Mouse (Mus musculus) thymus, postnatal 4 days (tissue): Measurements from ENCODE around the gene Ikzf3.

Experiments
- DNase-seq: peaks from one replicate; pipeline ENCODE4 v3.0.0; 2021

Gene Ikzf3

GRCm38 (mm10) chr11:98472696-98473095, 73.1 kb downstream of the Ikzf3 start:
- DNase-seq = no peak

- no peak for DNase-seq
These were observed 75.0 kb downstream of the Ikzf3 start for GRCm38 (mm10) chr11:98470795-98471194.

DNA sequence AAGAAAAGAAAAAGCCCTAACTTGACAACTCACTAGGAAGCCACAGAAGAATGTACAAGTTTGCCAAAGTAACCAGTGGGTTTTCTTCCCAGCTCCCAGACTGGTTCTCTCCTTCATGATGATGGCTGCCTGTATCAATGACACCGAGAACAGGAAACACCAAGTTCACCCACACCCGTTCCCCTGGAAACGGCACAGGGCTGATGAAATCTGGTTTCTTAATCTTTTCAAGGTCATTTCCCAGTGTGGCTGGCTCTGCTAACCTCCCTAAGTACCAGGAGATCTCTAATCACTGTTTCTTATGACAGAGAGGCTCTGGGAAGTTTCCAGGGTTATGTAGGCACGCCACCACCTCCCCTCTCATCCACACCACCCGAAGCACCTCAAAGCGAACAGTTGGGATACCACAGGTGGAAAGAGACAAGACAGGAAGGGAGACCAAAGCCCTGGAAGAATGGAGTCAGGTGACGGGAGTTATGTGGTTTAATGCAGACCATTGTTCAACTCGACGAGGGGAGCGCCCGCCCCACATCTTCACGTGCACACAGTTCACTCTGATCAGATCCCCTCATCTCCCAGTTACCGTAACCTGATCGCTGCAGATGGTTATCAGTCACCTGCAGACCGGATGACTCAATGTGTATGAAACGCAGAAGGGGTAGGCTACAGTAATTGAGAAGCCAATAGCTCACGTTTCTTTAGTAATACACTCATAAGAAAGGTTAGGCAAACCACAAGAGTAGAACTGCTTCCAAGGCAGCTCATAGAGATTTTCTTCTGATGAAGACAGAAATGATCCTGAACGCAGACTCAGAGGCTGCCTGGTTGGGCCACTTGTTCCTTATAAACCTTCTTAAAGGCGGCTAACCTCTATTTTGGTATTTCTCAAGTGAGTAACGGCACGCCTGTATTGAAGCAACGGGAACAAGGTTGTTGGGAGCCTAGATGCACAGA, 75.8 kb downstream of the Ikzf3 start:
- no peak for DNase-seq

GRCm38 (mm10) chr11:98464516-98464915, 81.3 kb downstream of the Ikzf3 start:
- peak; percentile 49 for DNase-seq

GRCm38 (mm10) chr11:98463911-98464310, 81.9 kb downstream of the Ikzf3 start:
- DNase-seq = peak; percentile 71

DNA sequence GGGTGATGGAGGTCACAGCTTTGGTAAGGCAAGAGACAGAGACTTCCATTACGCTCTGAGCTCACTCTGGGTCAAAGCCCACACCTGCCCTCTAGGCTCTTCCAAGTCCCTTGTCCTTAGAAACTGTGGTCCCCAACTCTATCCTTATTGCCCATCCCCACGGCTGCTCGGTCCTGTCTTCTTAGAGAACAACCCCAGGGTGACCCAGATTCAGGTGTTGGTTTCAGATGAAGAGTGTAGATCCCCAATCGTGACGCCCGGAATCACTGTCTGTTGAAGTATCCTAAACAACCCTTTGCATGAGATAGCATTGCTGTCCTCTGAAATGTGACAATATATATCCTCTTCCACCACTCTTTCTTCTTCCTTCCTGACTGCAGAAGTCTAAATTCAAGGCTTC, 83.6 kb downstream of the Ikzf3 start:
- no peak for DNase-seq

DNA sequence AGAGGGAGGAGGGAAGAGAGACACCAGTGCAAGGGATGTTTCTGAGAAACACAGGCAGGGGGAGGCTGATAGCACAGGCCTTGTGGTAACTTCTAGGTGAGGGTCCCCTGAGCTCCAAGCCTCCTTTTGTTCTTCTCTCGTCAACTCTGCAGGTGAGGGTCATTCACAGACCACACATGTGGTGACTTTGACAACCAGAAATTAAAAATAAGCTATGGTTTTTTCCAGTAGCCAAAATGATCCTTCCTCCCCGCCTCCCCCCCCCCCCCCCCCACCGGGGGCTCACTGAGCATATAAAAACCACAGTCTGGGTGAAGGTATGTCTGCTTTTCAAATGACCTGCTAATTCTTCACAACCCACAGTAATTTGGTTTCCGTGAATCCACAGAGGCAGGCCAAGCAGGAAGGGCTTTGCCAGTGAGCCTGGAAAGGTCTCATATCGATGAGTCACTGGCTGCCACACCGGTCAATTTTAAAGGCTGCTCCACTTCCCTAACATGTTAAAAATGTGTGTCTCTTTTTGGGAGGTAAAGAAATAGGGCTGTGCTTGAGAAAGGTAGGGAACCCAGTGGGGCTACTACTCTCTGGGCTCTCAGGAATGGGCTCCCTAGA, 84.6 kb downstream of the Ikzf3 start:
- DNase-seq = no peak

DNA sequence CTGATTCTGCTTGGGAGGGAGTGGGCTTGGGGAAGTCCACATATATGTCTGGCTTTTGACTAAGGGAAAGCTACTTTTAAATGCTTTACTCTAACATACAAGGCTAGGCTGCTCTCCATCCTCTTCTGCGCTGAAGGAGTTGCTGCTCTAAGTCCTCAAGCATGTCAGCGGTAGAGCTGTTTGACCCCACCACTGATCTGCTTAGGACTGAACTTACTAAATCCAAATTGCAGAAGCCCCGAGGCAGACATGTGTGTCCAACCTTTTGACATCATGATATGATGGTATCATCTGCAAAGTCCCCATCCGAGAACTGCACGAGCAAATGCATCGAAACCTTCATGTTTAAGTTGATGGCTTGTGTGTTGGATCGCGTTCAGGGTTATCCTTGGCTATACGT, 86.0 kb downstream of the Ikzf3 start:
- DNase-seq = no peak

GRCm38 (mm10) chr11:98459071-98459741, 86.6 kb downstream of the Ikzf3 start:
- DNase-seq = peak; percentile 80

DNA sequence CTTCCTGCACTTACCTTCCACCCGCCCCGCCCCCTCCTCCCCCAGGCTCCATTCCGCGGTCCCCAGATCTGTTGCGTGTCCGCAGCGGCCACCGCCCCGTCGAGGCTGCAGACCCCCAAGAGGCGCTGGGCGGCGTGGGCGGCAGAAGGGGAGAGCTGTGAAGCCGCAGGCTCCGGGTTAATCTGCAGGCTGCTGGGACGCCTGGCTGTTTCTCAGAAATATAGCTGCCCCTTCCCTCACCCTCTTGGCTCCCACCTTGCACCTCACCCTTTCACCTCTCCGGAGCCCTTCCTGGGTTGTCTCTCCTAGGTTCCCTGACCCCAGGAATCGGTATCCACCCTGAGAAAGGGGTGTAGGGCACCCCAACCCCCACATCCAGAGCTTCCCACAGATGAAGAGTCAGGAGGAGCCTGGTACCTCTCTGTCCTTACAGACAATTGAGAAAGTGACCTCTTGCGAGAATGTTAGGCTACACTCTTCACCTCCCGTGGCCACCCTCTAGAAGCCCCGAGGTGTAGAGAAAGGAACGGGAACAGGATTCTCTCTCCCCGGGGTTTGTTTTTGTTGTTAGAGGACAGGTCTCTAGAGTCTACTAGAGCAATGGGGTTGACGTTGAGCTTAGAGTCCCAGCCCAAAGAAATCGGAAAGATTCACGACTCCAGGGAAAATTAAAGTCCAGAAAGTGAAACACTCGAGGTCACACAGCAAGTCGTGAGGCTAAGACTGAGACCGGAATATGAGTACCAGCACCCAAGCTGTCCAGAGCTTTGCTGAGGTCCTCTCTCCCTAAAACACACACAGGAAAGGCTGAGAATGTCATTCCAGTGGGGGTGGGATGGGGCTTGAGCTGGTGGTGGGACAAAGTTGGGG, 87.5 kb downstream of the Ikzf3 start:
- no peak for DNase-seq

GRCm38 (mm10) chr11:98457367-98458120, 88.3 kb downstream of the Ikzf3 start:
- DNase-seq = peak; percentile 100

DNA sequence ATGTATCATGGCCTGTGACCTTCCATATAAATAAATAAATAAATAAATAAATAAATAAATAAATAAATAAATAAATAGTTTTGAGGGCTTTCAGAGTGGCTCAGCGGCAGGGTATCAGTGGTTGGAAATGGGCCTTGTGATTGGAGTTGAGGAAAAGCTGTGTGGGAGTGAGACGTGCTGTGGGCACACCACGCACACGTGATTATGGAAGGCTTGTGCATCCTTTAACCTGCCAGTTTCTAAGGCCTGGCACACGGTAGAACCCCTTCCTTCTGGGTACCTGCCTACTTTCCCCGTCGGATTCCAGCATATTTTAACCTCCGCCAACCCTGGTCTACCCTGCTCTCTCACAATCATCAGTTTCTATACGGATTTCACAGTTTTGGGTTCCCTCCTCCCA, 88.9 kb downstream of the Ikzf3 start:
- peak; percentile 39 for DNase-seq

DNA sequence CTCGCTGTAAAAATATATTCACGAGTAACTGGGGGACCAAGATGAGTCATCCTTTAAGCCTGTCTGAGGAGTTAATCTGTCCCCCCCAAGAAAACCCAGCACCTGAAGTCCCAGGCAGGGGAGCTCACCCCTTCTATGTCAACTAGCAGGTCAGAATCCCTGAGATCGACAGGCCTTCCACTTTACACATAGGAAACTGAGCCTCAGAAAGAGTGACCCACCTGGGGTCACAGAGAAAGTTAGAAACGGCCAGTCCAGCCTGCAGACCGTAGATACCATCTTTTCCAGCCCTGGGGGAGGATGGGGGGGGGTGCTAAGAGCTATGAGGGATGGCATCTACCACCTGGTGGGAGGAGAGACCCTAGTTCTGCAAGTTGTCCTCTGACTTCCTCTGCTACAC, 89.3 kb downstream of the Ikzf3 start:
- no peak for DNase-seq

DNA sequence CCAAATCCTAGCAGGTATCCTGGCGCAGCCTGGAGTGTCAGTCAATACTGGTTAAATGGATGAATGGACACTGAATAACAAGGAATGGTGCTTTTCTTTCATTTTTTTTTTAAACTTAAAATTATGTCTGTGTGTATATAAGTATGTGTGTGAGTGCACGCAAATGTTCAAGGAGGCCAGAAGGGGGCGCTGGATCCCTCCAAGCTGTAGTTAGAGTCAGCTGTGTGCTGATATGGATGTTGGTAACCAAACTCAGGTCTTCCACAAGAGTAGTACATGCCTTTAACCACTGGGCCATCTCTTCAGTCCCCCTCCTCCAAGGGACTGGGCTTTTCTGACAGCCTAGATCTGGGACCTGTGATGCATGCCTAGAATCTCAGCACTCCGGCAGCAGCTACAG, 90.3 kb downstream of the Ikzf3 start:
- DNase-seq = peak; percentile 80

GRCm38 (mm10) chr11:98449921-98450771, 95.7 kb downstream of the Ikzf3 start:
- DNase-seq = peak; percentile 32

DNA sequence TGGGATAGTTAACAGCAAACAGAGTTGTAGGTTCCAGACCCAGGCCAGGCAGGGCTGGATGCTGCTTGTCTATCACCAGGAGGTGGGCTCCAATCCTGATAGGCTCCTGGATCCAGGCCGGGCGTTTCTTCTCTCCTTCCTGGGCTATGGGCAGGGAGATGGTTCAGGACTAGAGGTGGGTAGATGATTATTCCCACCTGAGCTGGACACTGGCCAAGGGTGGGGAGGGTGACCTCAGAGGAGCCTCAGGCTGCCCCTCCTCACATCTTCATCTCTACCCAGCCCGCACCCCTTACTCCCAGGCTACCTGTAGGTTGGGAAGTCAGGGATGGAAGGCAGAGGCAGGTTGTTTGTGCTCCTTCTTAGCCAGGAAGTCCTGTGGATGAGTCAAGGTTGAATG, 96.4 kb downstream of the Ikzf3 start:
- peak; percentile 28 for DNase-seq

GRCm38 (mm10) chr11:98448191-98448790, 97.5 kb downstream of the Ikzf3 start:
- DNase-seq = peak; percentile 34

- DNase-seq = no peak
These were observed 98.4 kb downstream of the Ikzf3 start for GRCm38 (mm10) chr11:98447475-98447834.

DNA sequence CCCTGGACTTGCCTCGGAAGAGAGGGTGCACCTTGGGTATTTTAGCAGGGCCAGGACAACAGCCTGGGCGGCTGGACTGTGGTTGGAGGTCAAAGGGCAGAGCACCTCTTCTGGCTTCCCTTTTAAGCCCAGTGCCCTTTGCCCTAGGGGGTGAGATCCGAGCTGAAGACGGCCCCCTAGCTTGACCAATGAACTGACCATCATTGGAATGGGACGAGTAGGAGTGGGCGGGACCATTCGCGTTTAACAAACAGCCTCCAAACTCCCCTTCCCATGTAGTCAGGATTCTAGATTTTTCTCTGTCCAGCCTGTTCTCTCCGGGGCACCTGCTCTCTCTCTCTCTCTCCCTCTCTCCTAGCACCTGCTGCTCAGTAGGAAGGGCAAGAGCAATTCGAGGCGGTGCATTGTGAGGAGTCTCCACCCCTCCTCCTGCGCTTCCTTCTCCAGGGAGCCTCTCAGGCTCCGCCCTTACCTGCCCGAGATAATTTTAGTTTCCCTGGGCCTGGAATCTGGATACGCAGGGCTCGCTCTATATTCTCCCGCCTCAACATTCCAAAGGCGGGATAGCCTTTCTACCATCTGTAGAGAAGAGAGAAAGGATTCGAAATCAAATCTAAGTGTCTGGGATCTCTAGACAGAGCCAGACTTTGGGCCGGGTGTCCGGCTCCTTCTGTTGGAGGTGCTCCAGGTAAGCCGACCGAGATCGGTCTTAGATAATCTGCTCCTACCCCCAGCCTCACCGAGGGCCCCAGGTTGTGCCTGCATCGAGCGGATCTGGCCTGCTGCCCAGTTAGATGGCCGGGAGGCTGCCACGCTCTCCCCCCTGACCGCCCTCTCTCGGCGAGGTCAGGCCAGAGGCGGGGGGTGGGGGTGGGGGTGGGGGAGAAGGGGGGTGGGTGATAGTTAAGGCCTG, 99.0 kb downstream of the Ikzf3 start:
- DNase-seq = peak; percentile 32

- peak; percentile 27 for DNase-seq
These were observed 99.6 kb downstream of the Ikzf3 start, which contains the start of gene Grb7 for GRCm38 (mm10) chr11:98446213-98446561. Grb7 (plus strand) TSS chr11:98446394.
